20 mouse cellular contexts compared by ENCODE assay signal in genomic region chr7:134292750-134293149, GRCm38 (mm10).
DNase-seq lines count a peak whose midpoint lies in the region; ATAC-seq and TF ChIP-seq lines count a peak whose summit lies in the region.
"Had no signal": no experiment of that assay in that cellular context is flagged by ENCODE, and none has a peak within 500 bp of the region (broad histone marks: within the 10 kb centered on the region; RNA-seq: fewer than 3 reads in every experiment).

No protein-coding gene starts in this region.

- H3K4me2 ChIP-seq in kidney, embryonic 16.5 days (replicated peaks; ENCODE audit: low read depth, low read length): no peak overlapping the region
- H3K4me2 ChIP-seq in lung, embryonic 14.5 days: no peak overlapping the region
- H3K4me2 ChIP-seq: hindbrain, embryonic 15.5 days; limb, embryonic 13.5 days; liver, embryonic 15.5 days; neural tube, embryonic 12.5 days had no signal

- peaks cover 34% of the 10 kb centered on the region for H3K4me1 ChIP-seq in kidney, embryonic 16.5 days (ENCODE audit: insufficient read depth, low read length)
- peaks cover 17% of the 10 kb centered on the region for H3K4me1 ChIP-seq in lung, embryonic 14.5 days (ENCODE audit: insufficient read depth)
- H3K4me1 ChIP-seq: embryonic facial prominence, embryonic 10.5 days; hindbrain, embryonic 15.5 days; liver, embryonic 15.5 days had no signal

- no peak for ATAC-seq in kidney, embryonic 16.5 days (ENCODE audit: low FRiP score, low TSS enrichment)
- no peak for ATAC-seq in lung, embryonic 14.5 days (ENCODE audit: insufficient read depth)
- ATAC-seq: forebrain, embryonic 16.5 days had no signal

- H3K9ac ChIP-seq in kidney, embryonic 16.5 days (replicated peaks; ENCODE audit: low read length): no peak overlapping the region
- no peak overlapping the region for H3K9ac ChIP-seq in lung, embryonic 14.5 days
- H3K9ac ChIP-seq: hindbrain, embryonic 15.5 days; limb, embryonic 13.5 days; liver, embryonic 15.5 days; neural tube, embryonic 12.5 days had no signal

- TF ChIP-seq CTCF in lung, embryonic 14.5 days (IDR thresholded peaks at IDR 0.05; ENCODE audit: low read depth): no peak

- H3K4me3 ChIP-seq in kidney, embryonic 16.5 days (ENCODE audit: low read length): no peak overlapping the region
- H3K4me3 ChIP-seq in lung, embryonic 14.5 days (ENCODE audit: low read depth, low read length): no peak overlapping the region
- H3K4me3 ChIP-seq: embryonic facial prominence, embryonic 10.5 days; erythroblast, embryonic 14.5 days; hindbrain, embryonic 15.5 days; left cerebral cortex, adult 2 months; limb, embryonic 13.5 days; liver, embryonic 15.5 days; neural tube, embryonic 12.5 days had no signal

- H3K36me3 ChIP-seq in kidney, embryonic 16.5 days (ENCODE audit: insufficient read depth, low read length): no peaks in the 10 kb centered on the region
- H3K36me3 ChIP-seq in lung, embryonic 14.5 days (ENCODE audit: insufficient read depth): no peaks in the 10 kb centered on the region
- H3K36me3 ChIP-seq: embryonic facial prominence, embryonic 10.5 days; G1E; hindbrain, embryonic 15.5 days; limb, embryonic 13.5 days; liver, embryonic 15.5 days; neural tube, embryonic 12.5 days had no signal

- no peaks in the 10 kb centered on the region; the same call in 1 of the 2 replicates for H3K27me3 ChIP-seq in kidney, embryonic 16.5 days (ENCODE audit: insufficient read depth, low read length)
- no peaks in the 10 kb centered on the region for H3K27me3 ChIP-seq in lung, embryonic 14.5 days (ENCODE audit: insufficient read depth, low read length)
- H3K27me3 ChIP-seq: hindbrain, embryonic 15.5 days; limb, embryonic 13.5 days; liver, embryonic 15.5 days; neural tube, embryonic 12.5 days had no signal

- peak; percentile 55 for DNase-seq in kidney, adult 11 months
- peak; percentile 14 for DNase-seq in Muller cell, postnatal 12 days (ENCODE audit: inconsistent ontology term)
- peak; percentile 27 to 50 for DNase-seq in heart, adult 9 months (ENCODE audit: low spot score in 2 of 2)
- DNase-seq in lung, embryonic 14.5 days: peak; percentile 19
- DNase-seq in layer of hippocampus, adult 18-20 months (ENCODE audit: low spot score in 2 of 2): no peak
- no peak for DNase-seq in spleen, postnatal 14 days (ENCODE audit: low spot score in 2 of 2)
- DNase-seq in T-cell, adult 2 months (ENCODE audit: low spot score): no peak
- DNase-seq: cerebellum, postnatal 10 days; gastrocnemius, postnatal 14 days; thymus, adult 2 months had no signal

- no peak overlapping the region for H3K27ac ChIP-seq in kidney, embryonic 16.5 days (ENCODE audit: low read length)
- no peak overlapping the region for H3K27ac ChIP-seq in lung, embryonic 14.5 days (ENCODE audit: low read depth)
- H3K27ac ChIP-seq: embryonic facial prominence, embryonic 10.5 days; hindbrain, embryonic 15.5 days; left cerebral cortex, adult 2 months; limb, embryonic 13.5 days; liver, embryonic 15.5 days; neural tube, embryonic 12.5 days had no signal

- 69% methylated on average over 3 of the region's 3 CpGs for WGBS in kidney, embryonic 16.5 days
- WGBS in lung, embryonic 14.5 days: 66% methylated on average over 3 of the region's 3 CpGs

- no peaks in the 10 kb centered on the region for H3K9me3 ChIP-seq in kidney, embryonic 16.5 days (ENCODE audit: low read length)
- no peaks in the 10 kb centered on the region; the same call in 1 of the 2 replicates for H3K9me3 ChIP-seq in lung, embryonic 14.5 days (ENCODE audit: low read depth, low read length)
- H3K9me3 ChIP-seq: embryonic facial prominence, embryonic 10.5 days; hindbrain, embryonic 15.5 days; liver, embryonic 15.5 days had no signal

Comparison
In these comparisons a context has a peak if more than half of its experiments do, and no peak if none do; other contexts are left out.
1. DNase-seq: peak in kidney, adult 11 months (single experiment), Muller cell, postnatal 12 days (single experiment), heart, adult 9 months (2 of 2) and lung, embryonic 14.5 days (single experiment); none in layer of hippocampus, adult 18-20 months (0 of 2), spleen, postnatal 14 days (0 of 2) and T-cell, adult 2 months (single experiment).